Comparison of ENCODE assay signal across 9 mouse cellular contexts in the genomic region with DNA sequence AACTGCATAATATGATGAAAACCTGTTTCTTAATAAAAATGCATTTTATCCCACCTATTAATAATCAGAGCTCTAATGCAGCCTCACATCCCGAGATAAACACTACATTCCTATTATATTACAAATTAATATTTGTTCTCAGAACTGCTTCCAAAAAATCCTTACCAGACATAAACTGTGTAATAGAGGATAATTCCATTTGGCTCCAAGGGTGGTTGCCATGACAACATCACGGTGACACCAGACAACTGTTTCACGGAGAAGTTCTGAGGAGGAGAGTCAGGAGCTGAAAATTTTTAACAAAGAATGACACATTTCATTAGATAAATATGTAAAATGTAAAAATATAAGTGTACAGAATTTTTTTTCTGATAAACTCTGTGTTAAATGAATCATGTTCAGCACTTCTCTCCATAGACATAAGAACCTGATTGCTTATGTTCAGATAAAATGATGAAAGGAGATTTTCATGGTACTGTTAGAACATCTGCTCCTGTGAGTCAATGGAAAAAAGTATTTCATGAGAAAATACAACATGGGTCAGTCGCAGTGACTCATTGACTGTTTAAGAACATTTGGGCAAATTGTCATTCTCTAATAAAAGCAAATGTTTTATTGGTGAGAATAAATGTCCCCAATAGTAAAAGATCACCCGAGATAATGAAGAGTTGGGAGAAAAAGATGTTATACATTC. TPM values are rescaled to one million over a fixed set of nuclear protein-coding genes. Genes with fewer than 3 reads are reported as not detected.
A peak's percentile ranks its signal among the peaks of the same experiment; 100 is the strongest.
DNase-seq lines count a peak whose midpoint lies in the region; ATAC-seq and TF ChIP-seq lines count a peak whose summit lies in the region.
"Had no signal": no experiment of that assay in that cellular context is flagged by ENCODE, and none has a peak within 500 bp of the region (broad histone marks: within the 10 kb centered on the region; RNA-seq: fewer than 3 reads in every experiment).

No protein-coding gene starts in this region.

- no peak for ATAC-seq in kidney, postnatal 0 days (replicated peaks; ENCODE audit: low FRiP score, low read depth)
- no peak; the same call in 1 of the 2 replicates for ATAC-seq in hindbrain, postnatal 0 days
- ATAC-seq in erythroid progenitor cell, adult 5-6 weeks (replicated peaks; ENCODE audit: low FRiP score, poor library complexity, severe bottlenecking) = no peak

- H3K9ac ChIP-seq in kidney, postnatal 0 days (ENCODE audit: low read depth, low read length) = no peak overlapping the region
- H3K9ac ChIP-seq in hindbrain, postnatal 0 days (replicated peaks; ENCODE audit: low read length) = no peak overlapping the region
- H3K9ac ChIP-seq: liver, embryonic 13.5 days had no signal

- H3K4me2 ChIP-seq in kidney, postnatal 0 days (ENCODE audit: low read length) = no peak overlapping the region
- H3K4me2 ChIP-seq in hindbrain, postnatal 0 days (ENCODE audit: low read depth, low read length) = no peak overlapping the region
- H3K4me2 ChIP-seq: liver, embryonic 13.5 days had no signal

- DNase-seq in kidney, postnatal 0 days (ENCODE audit: low spot score) = peak; percentile 22
- DNase-seq in kidney, adult 8-10 months = no peak
- peak; percentile 51 for DNase-seq in brain, embryonic 18.5 days (ENCODE audit: low read depth, low spot score)
- peak; percentile 71 for DNase-seq in hindbrain, postnatal 0 days (ENCODE audit: low spot score)
- peak; percentile 39 for DNase-seq in mesoderm, embryonic 11.5 days (ENCODE audit: low read depth, low spot score)
- no peak for DNase-seq in natural killer cell, adult 2 months (ENCODE audit: low spot score in 2 of 2)
- no peak for DNase-seq in T-cell, adult 2 months (ENCODE audit: low spot score)
- DNase-seq: liver, embryonic 13.5 days had no signal

- H3K4me1 ChIP-seq in kidney, postnatal 0 days (replicated peaks; ENCODE audit: insufficient read depth, low read length) = no peaks in the 10 kb centered on the region
- no peaks in the 10 kb centered on the region for H3K4me1 ChIP-seq in hindbrain, postnatal 0 days (ENCODE audit: insufficient read depth, low read length)
- H3K4me1 ChIP-seq: liver, embryonic 13.5 days had no signal

- no peaks in the 10 kb centered on the region for H3K36me3 ChIP-seq in kidney, postnatal 0 days (ENCODE audit: insufficient read depth, low read length)
- no peaks in the 10 kb centered on the region for H3K36me3 ChIP-seq in hindbrain, postnatal 0 days (ENCODE audit: insufficient read depth, low read length)
- H3K36me3 ChIP-seq: liver, embryonic 13.5 days had no signal

- no peak overlapping the region for H3K4me3 ChIP-seq in kidney, postnatal 0 days (replicated peaks; ENCODE audit: low read depth, low read length)
- H3K4me3 ChIP-seq in hindbrain, postnatal 0 days (ENCODE audit: low read length) = no peak overlapping the region
- H3K4me3 ChIP-seq: liver, embryonic 13.5 days had no signal

- no peak overlapping the region for H3K27ac ChIP-seq in kidney, postnatal 0 days
- H3K27ac ChIP-seq in hindbrain, postnatal 0 days = no peak overlapping the region
- H3K27ac ChIP-seq: liver, embryonic 13.5 days had no signal

- WGBS in kidney, postnatal 0 days = 59% methylated on average over 5 of the region's 5 CpGs
- WGBS in hindbrain, postnatal 0 days = 40% methylated on average over 5 of the region's 5 CpGs

- no peak for TF ChIP-seq CTCF in kidney, postnatal 0 days (IDR thresholded peaks at IDR 0.05; ENCODE audit: low read depth)
- no peak for TF ChIP-seq CTCF in hindbrain, postnatal 0 days (IDR thresholded peaks at IDR 0.05; ENCODE audit: low read depth)

- no peaks in the 10 kb centered on the region for H3K27me3 ChIP-seq in kidney, postnatal 0 days (ENCODE audit: insufficient read depth, low read length)
- no peaks in the 10 kb centered on the region for H3K27me3 ChIP-seq in hindbrain, postnatal 0 days (ENCODE audit: insufficient read depth, low read length)
- H3K27me3 ChIP-seq: liver, embryonic 13.5 days had no signal

- H3K9me3 ChIP-seq in kidney, postnatal 0 days (replicated peaks; ENCODE audit: low read length) = no peaks in the 10 kb centered on the region
- no peaks in the 10 kb centered on the region for H3K9me3 ChIP-seq in hindbrain, postnatal 0 days (ENCODE audit: low read length)

RNA-seq across cellular contexts. Expression of a gene that starts 57.3 kb away (rescaled TPM):
- polyA plus RNA-seq in kidney, postnatal 0 days (2015; fragmentation: Nextera tagmentation; extraction: Ambion mirVana) = 0.09 and 0.14 TPM in 2 replicates
- 0.07 and 0.10 TPM in 2 replicates for total RNA-seq in hindbrain, postnatal 0 days (2014; rRNA removed)
- 0.03 and 0.11 TPM in 2 replicates for polyA plus RNA-seq in hindbrain, postnatal 0 days (2015; fragmentation: Nextera tagmentation; extraction: Ambion mirVana)
- not detected in 2 replicates for total RNA-seq in erythroid progenitor cell, adult 5-6 weeks (2015; ENCODE audit: low replicate concordance)
- total RNA-seq in erythroid progenitor cell, adult 5-6 weeks (2017; ENCODE audit: low replicate concordance) = not detected in 2 replicates
- polyA plus RNA-seq: liver, embryonic 13.5 days had no signal

Comparison
In these comparisons a context has a peak if more than half of its experiments do, and no peak if none do; other contexts are left out.
1. DNase-seq: peak in kidney, postnatal 0 days (single experiment), brain, embryonic 18.5 days (single experiment), hindbrain, postnatal 0 days (single experiment) and mesoderm, embryonic 11.5 days (single experiment); none in kidney, adult 8-10 months (0 of 2), natural killer cell, adult 2 months (0 of 2) and T-cell, adult 2 months (single experiment).